Mouse (Mus musculus) cerebellum, adult 2 months (tissue): ENCODE measurements at regions not wholly inside any gene's neighbourhood (a gene's known extent, or its start where the extent isn't known, plus 50 kb on each side); places are given as distances from the start of the nearest gene placed in this dataset.

Source experiments
- CTCF ChIP-seq: fragments of 200-500 bp; IDR thresholded peaks from 2 replicates; pipeline ENCODE4 v1.5.1; 2011; ENCODE audit warnings: low read depth, mild to moderate bottlenecking, control low read depth, low read length, moderate library complexity, borderline replicate concordance; ENCODE audit not compliant: insufficient read depth
- POLR2A ChIP-seq: fragments of 200-500 bp; IDR thresholded peaks from 2 replicates; pipeline ENCODE4 v1.6.1; 2011; ENCODE audit warnings: low read length, control low read depth, borderline replicate concordance; ENCODE audit not compliant: insufficient read depth

GRCm38 (mm10) chr10:6492694-6493093 lies 265.6 kb upstream of the Oprm1 start:
- no peak for TF ChIP-seq CTCF
- no peak for TF ChIP-seq POLR2A
